Mouse (Mus musculus) gastrocnemius, adult 18-20 months (tissue): ENCODE data around the gene Scube2. TPM values are rescaled to one million over a fixed set of nuclear protein-coding genes. Genes with fewer than 3 reads are reported as not detected.

Experiments used
- DNase-seq: peaks from one replicate; pipeline ENCODE4 v3.0.0; 2021; ENCODE audit warnings: low spot score
- total RNA-seq, 2 experiments: library from RNA; stranded (reverse); gene quantifications; 2 replicates each; pipeline ENCODE4 v1.2.3; 2021

Scube2 gene
- total RNA-seq, 2 experiments from 2014 or later: 2.1 to 3.7 TPM

- no peak for DNase-seq
Measured at GRCm38 (mm10) chr7:109852017-109852416, 13.5 kb downstream of the Scube2 start.

GRCm38 (mm10) chr7:109850531-109850930 lies 14.9 kb downstream of the Scube2 start:
- DNase-seq: no peak

GRCm38 (mm10) chr7:109849750-109850434 lies 15.6 kb downstream of the Scube2 start:
- no peak for DNase-seq

- DNase-seq: no peak
Measured at GRCm38 (mm10) chr7:109848867-109849733, 16.4 kb downstream of the Scube2 start.

- no peak for DNase-seq
Measured at GRCm38 (mm10) chr7:109844100-109844499, 21.4 kb downstream of the Scube2 start.

- DNase-seq: no peak
Measured at GRCm38 (mm10) chr7:109841618-109842418, 23.7 kb downstream of the Scube2 start.

- DNase-seq: no peak
Measured at GRCm38 (mm10) chr7:109841031-109841430, 24.4 kb downstream of the Scube2 start.

- DNase-seq: no peak
Measured at GRCm38 (mm10) chr7:109838613-109839012, 26.9 kb downstream of the Scube2 start.

GRCm38 (mm10) chr7:109837651-109838050 lies 27.8 kb downstream of the Scube2 start:
- DNase-seq: no peak

GRCm38 (mm10) chr7:109834894-109835293 lies 30.6 kb downstream of the Scube2 start:
- no peak for DNase-seq

- DNase-seq: no peak
Measured at GRCm38 (mm10) chr7:109831376-109831775, 34.1 kb downstream of the Scube2 start.

- no peak for DNase-seq
Measured at GRCm38 (mm10) chr7:109826911-109827310, 38.6 kb downstream of the Scube2 start.

- no peak for DNase-seq
Measured at GRCm38 (mm10) chr7:109825293-109825692, 40.2 kb downstream of the Scube2 start.

GRCm38 (mm10) chr7:109818600-109818999 lies 46.9 kb downstream of the Scube2 start:
- no peak for DNase-seq

GRCm38 (mm10) chr7:109817954-109818353 lies 47.5 kb downstream of the Scube2 start:
- no peak for DNase-seq

GRCm38 (mm10) chr7:109813330-109814140 lies 51.9 kb downstream of the Scube2 start:
- DNase-seq: no peak

GRCm38 (mm10) chr7:109807616-109808485 lies 57.6 kb downstream of the Scube2 start:
- no peak for DNase-seq

- DNase-seq: no peak
Measured at GRCm38 (mm10) chr7:109804843-109805242, 60.6 kb downstream of the Scube2 start.

- DNase-seq: peak; percentile 12
Measured at GRCm38 (mm10) chr7:109804355-109804754, 61.1 kb downstream of the Scube2 start.

- DNase-seq: no peak
Measured at GRCm38 (mm10) chr7:109803516-109803915, 62.0 kb downstream of the Scube2 start.
